Mouse (Mus musculus) heart, adult 2 months (tissue): ENCODE measurements around the gene Pou6f1. TPM values are rescaled to one million over a fixed set of nuclear protein-coding genes. Genes with fewer than 3 reads are reported as not detected.
A peak's percentile ranks its signal among the peaks of the same experiment; 100 is the strongest.

ENCODE experiments used
- DNase-seq, 2 experiments: peaks; one replicate each; pipeline ENCODE4 v3.0.0; 2021
- H3K27ac ChIP-seq: fragments of 200-600 bp; 2 replicates; pipeline ENCODE4 v1.8.1; 2022
- H3K27me3 ChIP-seq: fragments of 200-500 bp; 2 replicates; pipeline ENCODE4 v1.6.1; 2012; ENCODE audit warnings: mild to moderate bottlenecking, low read length, inconsistent platforms, mixed read lengths; ENCODE audit not compliant: control insufficient read depth, insufficient read depth
- H3K36me3 ChIP-seq: fragments of 200-500 bp; 2 replicates; pipeline ENCODE4 v1.6.1; 2012; ENCODE audit warnings: low read length, inconsistent platforms; ENCODE audit not compliant: control insufficient read depth, insufficient read depth
- H3K4me1 ChIP-seq: fragments of 200-500 bp; 2 replicates; pipeline ENCODE4 v1.6.1; 2011; ENCODE audit warnings: low read length; ENCODE audit not compliant: control insufficient read depth, insufficient read depth
- H3K4me3 ChIP-seq: fragments of 200-600 bp; 2 replicates; pipeline ENCODE4 v1.8.1; 2022
- H3K79me2 ChIP-seq: fragments of 200-500 bp; replicated peaks from 2 replicates; pipeline ENCODE4 v1.6.1; 2012; ENCODE audit warnings: mild to moderate bottlenecking, inconsistent platforms, low read length, moderate library complexity, mixed read lengths; ENCODE audit not compliant: control insufficient read depth, insufficient read depth
- H3K9ac ChIP-seq: fragments of 200-500 bp; 2 replicates; pipeline ENCODE4 v1.6.1; 2012; ENCODE audit warnings: low read depth, mild to moderate bottlenecking, control low read depth, inconsistent platforms, low read length, mixed read lengths
- CTCF ChIP-seq: fragments of 200-600 bp; IDR thresholded peaks from 2 replicates; pipeline ENCODE4 v1.8.1; 2022; ENCODE audit warnings: antibody characterized with exemption, mild to moderate bottlenecking, moderate library complexity
- EP300 ChIP-seq: fragments of 200-500 bp; IDR thresholded peaks from 2 replicates; pipeline ENCODE4 v1.6.1; 2011; ENCODE audit warnings: low read depth, low read length, control low read depth; ENCODE audit not compliant: insufficient read depth
- POLR2A ChIP-seq: fragments of 200-500 bp; IDR thresholded peaks from 2 replicates; pipeline ENCODE4 v1.6.1; 2011; ENCODE audit warnings: mild to moderate bottlenecking, low read depth, low read length, control low read depth; ENCODE audit not compliant: insufficient read depth
- WGBS: fragments of 180-500 bp; shearing (Covaris S2); methylation state at CpG from one replicate; pipeline ENCODE4 v1.1.7; 2018; 5-methylcytosine and 5-hydroxymethylcytosine counted together
- intact Hi-C: fragments of 180-260 bp; cut with DNase I; formaldehyde crosslinking; loops from one replicate; pipeline ENCODE4 v1.15.1; 2025
- polyA plus RNA-seq: library from polyadenylated mRNA; depleted of rRNA; stranded (reverse); fragments of >200 nt; gene quantifications from 2 replicates; pipeline ENCODE4 v1.2.3, GENCODE M21; 2012
- total RNA-seq, 2 experiments: library from RNA; stranded (reverse); gene quantifications; 2 replicates each; pipeline ENCODE4 v1.2.3; 2021

Gene Pou6f1
- total and polyA plus RNA-seq, 3 experiments = 8.0 to 13.7 (median 11.5) TPM

DNA sequence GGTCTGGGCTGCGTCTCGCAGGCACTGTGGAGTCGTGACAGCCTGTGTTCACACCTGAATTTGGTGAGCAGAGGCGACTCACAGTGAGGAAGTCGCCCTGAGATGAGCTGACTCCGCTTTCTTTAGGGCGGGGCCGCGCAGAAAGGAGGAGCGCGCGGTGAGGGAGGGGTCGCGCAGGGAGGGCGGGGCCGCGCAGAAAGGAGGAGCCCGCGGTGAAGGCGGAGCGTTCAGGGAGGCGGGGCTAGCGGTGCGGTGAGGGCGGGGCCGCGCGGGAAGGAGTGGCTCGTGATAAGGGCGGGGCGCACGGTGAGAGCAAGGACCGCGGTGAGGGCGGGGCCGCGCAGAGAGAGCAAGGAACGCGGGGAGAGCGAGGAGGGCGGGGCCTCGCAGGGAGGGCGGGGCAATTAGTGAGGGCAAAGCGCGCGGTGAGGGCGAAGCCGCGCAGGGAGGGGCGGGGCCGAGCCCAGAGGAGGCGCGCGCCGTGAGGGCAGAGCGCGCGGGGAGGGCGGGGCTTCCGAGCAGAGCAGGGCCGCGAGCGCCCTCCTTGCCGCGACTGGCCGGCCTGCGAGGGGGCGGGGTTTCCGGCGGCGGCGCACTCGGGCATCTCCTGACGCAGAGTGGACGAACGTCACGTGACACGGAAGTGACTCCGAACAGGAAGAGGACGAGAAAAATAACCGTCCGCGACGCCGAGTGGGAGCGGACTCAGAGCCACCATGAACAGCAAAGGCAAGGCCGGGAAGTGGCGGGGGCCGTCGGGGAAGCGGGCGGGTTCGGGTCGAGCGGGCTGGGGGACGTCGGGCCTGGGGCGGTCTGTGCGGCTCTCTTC lies 15.4 kb upstream of the Pou6f1 start, which contains the start of gene Dazap2:
Gene Dazap2, plus strand, starts transcription at position 354 of the 829 bp plus-strand sequence.
- Histone ChIP-seq H3K36me3 (peaks cover 17% of the 10 kb centered on the region), H3K9ac (peak within 1 kb of the TSS; percentile 86), H3K79me2 (no peaks in the 10 kb centered on the region), H3K27ac (peak within 1 kb of the TSS; percentile 98), H3K27me3 (no peaks in the 10 kb centered on the region), H3K4me1 (peaks cover 12% of the 10 kb centered on the region), H3K4me3 (peak within 1 kb of the TSS; percentile 85)
- DNase-seq = peak; percentile 99
- TF ChIP-seq EP300 (0 out of 2 replicates have a peak, but pooled peaks have one; percentile 18), POLR2A (peak; percentile 97), CTCF (peak; percentile 50)
- 1% methylated on average over 93 of the region's 99 CpGs for WGBS
- intact Hi-C loops = loop anchor here (1.0 to 10.0 kb wide), 4 partner anchors 22 to 150 kb away; partner anchors contain the start of gene Letmd1

DNA sequence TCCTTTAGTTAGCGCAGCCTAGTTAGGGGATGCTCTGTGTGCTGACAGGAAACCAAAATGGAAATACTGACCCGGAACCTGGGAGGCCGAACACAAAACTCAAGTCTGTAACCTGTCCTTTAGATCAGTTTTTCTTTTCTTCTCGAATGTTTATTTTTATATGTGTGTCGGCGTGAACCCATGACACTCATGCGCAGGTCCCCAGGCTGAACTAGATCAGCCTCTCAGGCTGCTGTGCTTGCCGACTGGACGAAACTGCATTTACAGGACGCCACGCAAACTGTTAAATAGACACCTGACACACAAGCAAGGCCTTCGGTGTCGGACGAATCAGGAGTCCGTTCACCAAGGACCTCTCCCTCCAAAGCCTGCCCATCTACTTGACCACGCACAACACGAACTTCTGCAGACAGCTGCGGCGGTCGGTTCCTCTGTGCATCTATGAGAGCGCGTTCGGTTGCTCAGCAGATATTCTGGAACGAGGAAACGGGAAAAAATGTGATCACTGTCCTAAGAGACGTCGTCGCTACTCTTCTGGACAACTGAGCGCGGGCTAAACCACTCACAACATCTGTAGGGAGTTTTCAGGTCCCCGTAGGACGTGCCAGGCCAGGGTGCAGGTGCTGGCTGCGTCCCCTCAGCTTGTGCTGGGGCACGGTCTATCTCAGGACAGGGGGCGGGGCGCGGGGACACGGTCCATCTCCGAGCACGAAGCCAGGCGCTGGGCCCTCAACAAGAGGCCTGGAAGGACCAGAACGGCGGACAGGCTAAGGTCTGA lies 14.6 kb upstream of the Pou6f1 start:
- Histone ChIP-seq H3K27ac (peak overlapping the region; percentile 92), H3K36me3 (peaks cover 14% of the 10 kb centered on the region), H3K79me2 (no peaks in the 10 kb centered on the region), H3K4me1 (peaks cover 12% of the 10 kb centered on the region), H3K9ac (peak overlapping the region; percentile 61), H3K4me3 (peak overlapping the region; percentile 66), H3K27me3 (no peaks in the 10 kb centered on the region; the same call in 1 of the 2 replicates)
- DNase-seq = no peak
- peak; percentile 16; the same call in 1 of the 2 replicates for TF ChIP-seq POLR2A
- no peak for TF ChIP-seq EP300
- intact Hi-C loops = loop anchor here (1.0 to 10.0 kb wide), 3 partner anchors 63 to 150 kb away; partner anchors contain the start of gene Letmd1
- WGBS = 9% methylated on average over 43 of the region's 43 CpGs

DNA sequence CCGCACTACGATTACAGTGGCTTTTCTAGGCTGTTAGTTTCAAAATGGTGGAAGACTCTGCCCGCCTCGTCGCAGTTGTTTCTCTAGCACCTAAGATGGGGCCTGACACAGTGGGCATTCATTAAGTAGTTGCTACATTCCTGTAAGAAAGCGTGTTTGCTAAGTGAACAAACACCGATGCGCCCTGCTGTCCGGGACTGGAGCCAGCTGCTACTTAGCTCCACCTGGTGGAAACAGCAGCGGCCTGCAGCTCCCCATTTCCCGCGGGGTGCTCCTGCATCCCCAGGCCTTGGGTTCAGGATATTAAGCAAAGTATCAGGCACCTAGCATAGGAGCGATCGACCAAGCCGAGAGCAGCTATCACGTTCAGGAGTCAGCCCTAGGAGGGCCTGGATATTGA lies 13.8 kb upstream of the Pou6f1 start:
- Histone ChIP-seq H3K27ac (peak overlapping the region; percentile 92), H3K4me3 (peak overlapping the region; percentile 29; the same call in 1 of the 2 replicates), H3K4me1 (peaks cover 11% of the 10 kb centered on the region), H3K36me3 (peaks cover 7% of the 10 kb centered on the region; the same call in 1 of the 2 replicates), H3K79me2 (no peaks in the 10 kb centered on the region), H3K27me3 (no peaks in the 10 kb centered on the region; the same call in 1 of the 2 replicates), H3K9ac (peak overlapping the region; percentile 10; the same call in 1 of the 2 replicates)
- 7% methylated on average over 16 of the region's 16 CpGs for WGBS
- intact Hi-C loops = loop anchor here (1.0 to 10.0 kb wide), 4 partner anchors 13 to 149 kb away; partner anchors contain the start of gene Letmd1
- peak; percentile 81 to 89 for DNase-seq
- TF ChIP-seq EP300 (peak; percentile 85), CTCF (no peak; the same call in none of the 2 replicates), POLR2A (0 out of 2 replicates have a peak, but pooled peaks have one; percentile 41)

DNA sequence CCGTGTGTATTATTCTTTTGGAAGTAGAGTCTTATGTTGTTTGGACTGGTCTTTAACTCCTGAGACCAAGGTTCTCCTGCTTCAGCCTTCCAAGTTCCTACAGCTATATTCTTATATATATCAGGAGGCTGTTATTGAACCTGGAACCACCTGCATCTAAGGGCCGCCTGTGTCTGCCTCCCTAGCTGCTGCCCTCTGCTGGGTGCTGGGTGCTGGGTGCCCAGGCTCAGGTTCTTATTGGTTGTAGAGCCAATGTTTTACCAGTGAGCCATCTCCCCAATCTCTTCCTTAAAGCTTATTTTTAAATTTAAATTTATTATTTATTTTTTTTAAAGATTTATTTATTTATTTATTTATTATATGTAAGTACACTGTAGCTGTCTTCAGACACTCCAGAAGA lies 12.6 kb upstream of the Pou6f1 start:
- TF ChIP-seq EP300 (no peak), POLR2A (no peak), CTCF (peak; percentile 64)
- Histone ChIP-seq H3K9ac (no peak overlapping the region), H3K4me3 (no peak overlapping the region), H3K27ac (no peak overlapping the region), H3K4me1 (peaks cover 10% of the 10 kb centered on the region), H3K79me2 (no peaks in the 10 kb centered on the region), H3K27me3 (no peaks in the 10 kb centered on the region; the same call in 1 of the 2 replicates), H3K36me3 (peaks cover 4% of the 10 kb centered on the region; the same call in 1 of the 2 replicates)
- 74% methylated on average over 2 of the region's 2 CpGs for WGBS
- intact Hi-C loops = loop anchor here (5.0 to 10.0 kb wide), 2 partner anchors 70 to 148 kb away; partner anchors contain the start of gene Letmd1
- DNase-seq = no peak

DNA sequence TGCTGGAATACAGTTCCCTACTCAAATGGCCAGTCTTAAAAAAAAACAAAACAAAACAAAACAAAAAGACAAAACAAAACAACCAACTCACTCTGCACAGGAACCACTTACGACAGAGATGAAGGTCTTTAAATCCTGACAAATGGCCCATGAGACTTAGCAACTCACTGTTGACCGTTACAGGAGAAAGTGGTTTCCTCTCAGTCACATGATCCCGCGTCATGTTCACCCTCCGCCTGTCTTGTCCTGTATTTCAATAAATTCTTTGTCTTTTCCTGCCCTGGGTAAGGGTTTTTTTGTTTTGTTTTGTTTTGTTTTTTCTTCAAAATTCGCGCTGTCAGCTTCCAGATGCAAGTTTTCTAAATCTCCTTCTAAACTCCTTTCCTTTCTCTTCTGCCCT lies 12.2 kb upstream of the Pou6f1 start:
- H3K9ac ChIP-seq = no peak overlapping the region
- TF ChIP-seq EP300 (no peak), CTCF (no peak), POLR2A (no peak)
- no peak overlapping the region for H3K27ac ChIP-seq
- no peaks in the 10 kb centered on the region; the same call in 1 of the 2 replicates for H3K27me3 ChIP-seq
- 82% methylated on average over 7 of the region's 7 CpGs for WGBS
- no peak for DNase-seq
- H3K4me1 ChIP-seq = peaks cover 9% of the 10 kb centered on the region
- H3K4me3 ChIP-seq = no peak overlapping the region
- H3K79me2 ChIP-seq = no peaks in the 10 kb centered on the region
- peaks cover 1% of the 10 kb centered on the region; the same call in 1 of the 2 replicates for H3K36me3 ChIP-seq
- intact Hi-C loops = loop anchor here (5.0 to 10.0 kb wide), 2 partner anchors 70 to 147 kb away; partner anchors contain the start of gene Letmd1
